Mouse (Mus musculus): ENCODE measurements around the gene Mast4.
"Not testable (repeated sequence)": the region's sequence is repeated elsewhere in the genome, so short reads cannot be mapped to it uniquely, and the experiment has no call there.

The Mast4 gene

GRCm38 (mm10) chr13:103334392-103334686 is at the start of gene Mast4:
Mast4 (minus strand) TSS chr13:103334497.
- peak; percentile 99 for DNase-seq

GRCm38 (mm10) chr13:103374495-103374894 is 40.2 kb upstream of the Mast4 start:
- DNase-seq = no peak

- DNase-seq = no peak
Measured at GRCm38 (mm10) chr13:103369194-103369593, 34.9 kb upstream of the Mast4 start.

GRCm38 (mm10) chr13:103363181-103363580 is 28.9 kb upstream of the Mast4 start:
- no peak for DNase-seq

- not testable (repeated sequence) for DNase-seq
Measured at GRCm38 (mm10) chr13:103357415-103357814, 23.1 kb upstream of the Mast4 start.

- DNase-seq = not testable (repeated sequence)
Measured at GRCm38 (mm10) chr13:103356909-103357308, 22.6 kb upstream of the Mast4 start.

- peak; percentile 95 for DNase-seq
Measured at GRCm38 (mm10) chr13:103354737-103355136, 20.4 kb upstream of the Mast4 start.

GRCm38 (mm10) chr13:103344749-103345148 is 10.5 kb upstream of the Mast4 start:
- DNase-seq = peak; percentile 63

- peak; percentile 69 for DNase-seq
Measured at GRCm38 (mm10) chr13:103344006-103344720, 9.9 kb upstream of the Mast4 start.

- DNase-seq = peak; percentile 58
Measured at GRCm38 (mm10) chr13:103341031-103341430, 6.7 kb upstream of the Mast4 start.

GRCm38 (mm10) chr13:103338616-103339015 is 4.3 kb upstream of the Mast4 start:
- peak; percentile 98 for DNase-seq

- DNase-seq = peak; percentile 63
Measured at GRCm38 (mm10) chr13:103336237-103336636, 1.9 kb upstream of the Mast4 start.

GRCm38 (mm10) chr13:103334723-103335458 is 594 bp upstream of the Mast4 start:
- peak; percentile 82 for DNase-seq

- DNase-seq = peak; percentile 96
Measured at GRCm38 (mm10) chr13:103333601-103334391, 501 bp downstream of the Mast4 start.

GRCm38 (mm10) chr13:103333153-103333552 is 1.1 kb downstream of the Mast4 start:
- peak; percentile 90 for DNase-seq

GRCm38 (mm10) chr13:103332731-103333130 is 1.6 kb downstream of the Mast4 start:
- DNase-seq = no peak

- DNase-seq = peak; percentile 55
Measured at GRCm38 (mm10) chr13:103331096-103331495, 3.2 kb downstream of the Mast4 start.

GRCm38 (mm10) chr13:103328299-103328698 is 6.0 kb downstream of the Mast4 start:
- DNase-seq = peak; percentile 71

- peak; percentile 80 for DNase-seq
Measured at GRCm38 (mm10) chr13:103327843-103328242, 6.5 kb downstream of the Mast4 start.

GRCm38 (mm10) chr13:103326186-103326585 is 8.1 kb downstream of the Mast4 start:
- peak; percentile 64 for DNase-seq

GRCm38 (mm10) chr13:103319881-103320280 is 14.4 kb downstream of the Mast4 start:
- peak; percentile 54 for DNase-seq

GRCm38 (mm10) chr13:103319317-103319716 is 15.0 kb downstream of the Mast4 start:
- DNase-seq = peak; percentile 33

- peak; percentile 24 for DNase-seq
Measured at GRCm38 (mm10) chr13:103316777-103317367, 17.4 kb downstream of the Mast4 start.

All from heart, adult 11 months (tissue).